Mouse (Mus musculus) stomach, postnatal 0 days (tissue): Measurements from ENCODE around the gene Mgat4b.

Experiments used
- CTCF ChIP-seq: IDR thresholded peaks from 2 replicates; pipeline ENCODE4 v1.5.1; 2016; ENCODE audit warnings: antibody characterized with exemption, low read depth, mild to moderate bottlenecking, moderate library complexity
- EP300 ChIP-seq: optimal IDR thresholded peaks from 2 replicates; pipeline ENCODE3; 2016; ENCODE audit warnings: antibody characterized with exemption

- TF ChIP-seq CTCF (no peak), EP300 (no peak)
Observed at GRCm38 (mm10) chr11:50243926-50244325, 33.2 kb downstream of the Mgat4b start.
